35 mouse cellular contexts compared by ENCODE assay signal in genomic region chr2:165059961-165060360, GRCm38 (mm10). TPM values are rescaled to one million over a fixed set of nuclear protein-coding genes. Genes with fewer than 3 reads are reported as not detected.
A peak's percentile ranks its signal among the peaks of the same experiment; 100 is the strongest.
DNase-seq lines count a peak whose midpoint lies in the region; ATAC-seq and TF ChIP-seq lines count a peak whose summit lies in the region.
"Had no signal": no experiment of that assay in that cellular context is flagged by ENCODE, and none has a peak within 500 bp of the region (broad histone marks: within the 10 kb centered on the region; RNA-seq: fewer than 3 reads in every experiment).

No protein-coding gene starts in this region.

- in situ Hi-C loops in CH12.LX (cut with MboI; ENCODE audit: low pct_ligation_motif_present, low pct_unique_long_range_greater_than_20kb, low sequenced_read_pairs) = no loop called here

- peaks cover 18 to 73% of the 10 kb centered on the region in 2 experiments for H3K4me1 ChIP-seq in CH12.LX (ENCODE audit: control insufficient read depth in 1 of 2, insufficient read depth in 2 of 2)
- peaks cover 25% of the 10 kb centered on the region for H3K4me1 ChIP-seq in lung, embryonic 16.5 days (replicated peaks; ENCODE audit: control insufficient read depth, insufficient read depth, low read length)

- no peak for TF ChIP-seq CTCF in CH12.LX (conservative IDR thresholded peaks at IDR 0.05 in 1 of 2, IDR thresholded peaks at IDR 0.05 in 1 of 2; ENCODE audit: low read depth in 2 of 2, low read length in 2 of 2)

- peaks cover 42 to 60% of the 10 kb centered on the region in 2 experiments for H3K36me3 ChIP-seq in CH12.LX (replicated peaks in 1 of 2; ENCODE audit: control insufficient read depth in 1 of 2, insufficient read depth in 1 of 2, low read length in 1 of 2)
- H3K36me3 ChIP-seq in lung, embryonic 16.5 days (ENCODE audit: control insufficient read depth, insufficient read depth, low read length) = no peaks in the 10 kb centered on the region
- H3K36me3 ChIP-seq: embryonic facial prominence, embryonic 10.5 days; embryonic facial prominence, embryonic 13.5 days; forebrain, embryonic 12.5 days; forebrain, embryonic 15.5 days; heart, embryonic 10.5 days; hindbrain, embryonic 12.5 days had no signal

- H3K79me2 ChIP-seq in CH12.LX (replicated peaks; ENCODE audit: control insufficient read depth, extremely low read depth, insufficient read depth, poor library complexity, severe bottlenecking) = peaks cover 53% of the 10 kb centered on the region

- no peak overlapping the region for H3K4me2 ChIP-seq in CH12.LX (ENCODE audit: insufficient read depth, low read depth, poor library complexity, severe bottlenecking)
- no peak overlapping the region for H3K4me2 ChIP-seq in lung, embryonic 16.5 days (ENCODE audit: low read depth, low read length)
- H3K4me2 ChIP-seq: embryonic facial prominence, embryonic 13.5 days; forebrain, embryonic 12.5 days; forebrain, embryonic 15.5 days; hindbrain, embryonic 12.5 days had no signal

- no peaks in the 10 kb centered on the region for H3K9me3 ChIP-seq in CH12.LX (replicated peaks; ENCODE audit: low read length)
- H3K9me3 ChIP-seq in lung, embryonic 16.5 days (ENCODE audit: control insufficient read depth, low read length) = no peaks in the 10 kb centered on the region
- H3K9me3 ChIP-seq: embryonic facial prominence, embryonic 10.5 days; embryonic facial prominence, embryonic 13.5 days; forebrain, embryonic 12.5 days; forebrain, embryonic 15.5 days; heart, embryonic 10.5 days; hindbrain, embryonic 12.5 days had no signal

- H3K9ac ChIP-seq in CH12.LX (ENCODE audit: insufficient read depth, low read depth) = no peak overlapping the region
- no peak overlapping the region for H3K9ac ChIP-seq in lung, embryonic 16.5 days (ENCODE audit: low read length)
- H3K9ac ChIP-seq: embryonic facial prominence, embryonic 13.5 days; forebrain, embryonic 12.5 days; forebrain, embryonic 15.5 days; hindbrain, embryonic 12.5 days had no signal

- no peak for DNase-seq in CH12.LX (ENCODE audit: extremely low read depth)
- peak; percentile 57 for DNase-seq in lung, postnatal 14 days
- peak; percentile 38 to 74 for DNase-seq in lung, postnatal 4 days
- no peak for DNase-seq in gastrocnemius, postnatal 10 days
- DNase-seq in urinary bladder, adult 18-20 months (ENCODE audit: low spot score in 2 of 2) = no peak
- DNase-seq: adrenal gland, adult 8-10 months; adrenal gland, postnatal 25 days; cerebellum, adult 11-12 months; cerebellum, adult 8-10 months; cerebellum, postnatal 10 days; cerebellum, postnatal 36 days; embryo, embryonic 11 days; gastrocnemius, postnatal 36 days; heart, adult 2 months had no signal

- WGBS in lung, embryonic 16.5 days = 57% methylated on average over 4 of the region's 4 CpGs

- ATAC-seq in lung, embryonic 16.5 days (ENCODE audit: low read depth) = peak; percentile 48; the same call in 1 of the 2 replicates
- ATAC-seq: activated CD4-positive, CD25-positive, alpha-beta regulatory T cell, adult 4 months; CD4-positive, CD25-positive, alpha-beta regulatory T cell, adult 4 months; forebrain, embryonic 15.5 days; hindbrain, embryonic 16.5 days had no signal

- no peak for TF ChIP-seq POLR2A in CH12.LX (IDR thresholded peaks at IDR 0.05; ENCODE audit: low read depth, low read length)

- dilution Hi-C loops in CH12.LX (cut with MboI; ENCODE audit: extremely low pct_ligation_motif_present, extremely low pct_unique_long_range_greater_than_20kb, low sequenced_read_pairs) = no loop called here

- no peak for TF ChIP-seq RAD21 in CH12.LX (IDR thresholded peaks at IDR 0.05; ENCODE audit: low read depth, low read length)

- no peak overlapping the region for H3K4me3 ChIP-seq in CH12.LX (replicated peaks in 1 of 3; ENCODE audit: low read depth in 2 of 3, low read length in 2 of 3, poor library complexity in 1 of 3)
- no peak overlapping the region for H3K4me3 ChIP-seq in lung, embryonic 16.5 days (ENCODE audit: low read length)
- H3K4me3 ChIP-seq: embryonic facial prominence, embryonic 10.5 days; embryonic facial prominence, embryonic 13.5 days; erythroblast, embryonic 14.5 days; forebrain, embryonic 12.5 days; forebrain, embryonic 15.5 days; heart, adult 2 months; heart, embryonic 10.5 days; hindbrain, embryonic 12.5 days had no signal

- H3K27ac ChIP-seq in CH12.LX (ENCODE audit: insufficient read depth, low read depth) = no peak overlapping the region
- peak overlapping the region; percentile 63 for H3K27ac ChIP-seq in lung, embryonic 16.5 days (ENCODE audit: low read length)
- H3K27ac ChIP-seq: embryonic facial prominence, embryonic 10.5 days; embryonic facial prominence, embryonic 13.5 days; forebrain, embryonic 12.5 days; forebrain, embryonic 15.5 days; heart, adult 2 months; heart, embryonic 10.5 days; hindbrain, embryonic 12.5 days had no signal

- no peak for TF ChIP-seq EP300 in CH12.LX (IDR thresholded peaks at IDR 0.05; ENCODE audit: low read length)

- H3K27me3 ChIP-seq in CH12.LX (replicated peaks) = no peaks in the 10 kb centered on the region
- no peaks in the 10 kb centered on the region for H3K27me3 ChIP-seq in lung, embryonic 16.5 days (ENCODE audit: control insufficient read depth, insufficient read depth, low read depth, low read length)

TF ChIP-seq in CH12.LX, 34 proteins besides CTCF, POLR2A, EP300 and RAD21:
- no peak for TF ChIP-seq ETS1 (conservative IDR thresholded peaks at IDR 0.05; ENCODE audit: low read depth, low read length)
- TF ChIP-seq POLR2AphosphoS2 (IDR thresholded peaks at IDR 0.05; ENCODE audit: low read depth, low read length) = no peak
- no peak for TF ChIP-seq NELFE (IDR thresholded peaks at IDR 0.05; ENCODE audit: low read depth, low read length)
- TF ChIP-seq ZMIZ1 (IDR thresholded peaks at IDR 0.05; ENCODE audit: low read depth, low read length) = 0 out of 2 replicates have a peak, but pooled peaks have one; percentile 16
- no peak for TF ChIP-seq MAFK (IDR thresholded peaks at IDR 0.05; ENCODE audit: insufficient replicate concordance, low read length)
- no peak for TF ChIP-seq USF2 (conservative IDR thresholded peaks at IDR 0.05; ENCODE audit: low read depth, low read length)
TF ChIP-seq in CH12.LX: peak in this region for 1.

RNA-seq across cellular contexts. Expression of gene Cd40, which starts 4.5 kb away (rescaled TPM):
- total RNA-seq in CH12.LX (2012; rRNA removed) (146 and 149 TPM in 2 replicates), CH12.LX (2014; rRNA removed) (191 and 223 TPM in 2 replicates)
- 147 and 149 TPM in 2 replicates for polyA plus RNA-seq in CH12.LX (2012; ENCODE audit: insufficient read length, low read depth)
- polyA plus RNA-seq in lung, embryonic 16.5 days (2015; fragmentation: Nextera tagmentation; extraction: Ambion mirVana) = 41.7 and 41.9 TPM in 2 replicates
- under 1 TPM; 0.95 to 0.96 TPM for total RNA-seq in gastrocnemius, postnatal 10 days (2021)
- total RNA-seq: granulocyte monocyte progenitor cell, adult 5-6 weeks had no signal

RNA-seq across cellular contexts. Expression of gene Ncoa5, which starts 25.3 kb away (rescaled TPM):
- total RNA-seq in CH12.LX (2012; rRNA removed) = 20.1 and 26.5 TPM in 2 replicates
- 18.6 and 18.9 TPM in 2 replicates for total RNA-seq in CH12.LX (2014; rRNA removed)
- polyA plus RNA-seq in CH12.LX (2012; ENCODE audit: insufficient read length, low read depth) = 45.1 and 46.4 TPM in 2 replicates
- polyA plus RNA-seq in lung, embryonic 16.5 days (2015; fragmentation: Nextera tagmentation; extraction: Ambion mirVana) = 64.3 and 64.4 TPM in 2 replicates
- total RNA-seq in gastrocnemius, postnatal 10 days (2021) = 10 to 100 TPM; 13.4 to 20.4 TPM

RNA-seq across cellular contexts. Expression of gene 1700025C18Rik, which starts 30.6 kb away (rescaled TPM):
- not detected in 2 replicates for total RNA-seq in CH12.LX (2012; rRNA removed)
- total RNA-seq in CH12.LX (2014; rRNA removed) = not detected in 2 replicates
- polyA plus RNA-seq in CH12.LX (2012; ENCODE audit: insufficient read length, low read depth) = not detected in 2 replicates
- not detected in 2 replicates for polyA plus RNA-seq in lung, embryonic 16.5 days (2015; fragmentation: Nextera tagmentation; extraction: Ambion mirVana)
- total RNA-seq in gastrocnemius, postnatal 10 days (2021) = not detected
- total RNA-seq: adrenal gland, adult 8-10 months; adrenal gland, postnatal 25 days; ES-E14; gastrocnemius, adult 8-10 months; gastrocnemius, postnatal 36 days; granulocyte monocyte progenitor cell, adult 5-6 weeks; heart, adult 2 months; heart, postnatal 25 days; hematopoietic stem cell, adult 5-6 weeks had no signal
- polyA plus RNA-seq: activated CD4-positive, CD25-positive, alpha-beta regulatory T cell, adult 4 months; brain, embryonic 14.5 days; C2C12; CD4-positive, CD25-positive, alpha-beta regulatory T cell, adult 4 months; cortical plate, adult 2 months; embryonic facial prominence, embryonic 10.5 days; embryonic facial prominence, embryonic 13.5 days; erythroblast, embryonic 14.5 days; forebrain, embryonic 12.5 days; forebrain, embryonic 15.5 days; heart, adult 2 months; heart, embryonic 10.5 days; heart, embryonic 14.5 days; heart, postnatal 0 days; hindbrain, embryonic 12.5 days; hindbrain, embryonic 16.5 days had no signal

Comparison
In these comparisons a context has a peak if more than half of its experiments do, and no peak if none do; other contexts are left out.
1. DNase-seq: peak in lung, postnatal 14 days (single experiment) and lung, postnatal 4 days (2 of 2); none in CH12.LX (single experiment), gastrocnemius, postnatal 10 days (single experiment) and urinary bladder, adult 18-20 months (0 of 2).
2. RNA of gene Cd40, which starts 4.5 kb away (total RNA-seq): 146 to 223 TPM in CH12.LX; 0.95 to 0.96 TPM in gastrocnemius, postnatal 10 days; every median in the first group is over 10 times any median in the second.